Mouse (Mus musculus): Measurements from ENCODE around the gene Zbtb26. TPM values are rescaled to one million over a fixed set of nuclear protein-coding genes. Genes with fewer than 3 reads are reported as not detected.
A peak's percentile ranks its signal among the peaks of the same experiment; 100 is the strongest.

The Zbtb26 gene
- polyA plus RNA-seq (2012; ENCODE audit: insufficient read depth, low replicate concordance) = 0.06 and 0.82 TPM in 2 replicates

- peak within 1 kb of the TSS; percentile 99 for H3K4me3 ChIP-seq (replicated peaks)
- peaks cover 57% of the 10 kb centered on the region for H3K4me1 ChIP-seq
- no peaks in the 10 kb centered on the region for H3K9me3 ChIP-seq
- no peaks in the 10 kb centered on the region for H3K27me3 ChIP-seq (replicated peaks)
- peaks cover 8% of the 10 kb centered on the region for H3K36me3 ChIP-seq (replicated peaks; ENCODE audit: low read length)
- no peak for TF ChIP-seq GATA1 (IDR thresholded peaks at IDR 0.05; ENCODE audit: borderline replicate concordance, low read length)
- TF ChIP-seq FLI1 (IDR thresholded peaks at IDR 0.05; ENCODE audit: low read length) = 0 out of 2 replicates have a peak, but pooled peaks have one; percentile 8
These were observed at the start of gene Zbtb26, which contains the start of the genes Zbtb6 and Rabgap1 for GRCm38 (mm10) chr2:37442611-37443591. Gene Zbtb26, minus strand, starts transcription at chr2:37443135. Gene Zbtb6, minus strand, starts transcription at chr2:37443171. Gene Rabgap1, plus strand, starts transcription at chr2:37443279.

- Histone ChIP-seq H3K9me3 (no peaks in the 10 kb centered on the region), H3K4me1 (no peaks in the 10 kb centered on the region), H3K36me3 (replicated peaks; ENCODE audit: low read length) (peaks cover 90% of the 10 kb centered on the region), H3K4me3 (replicated peaks) (no peak overlapping the region), H3K27me3 (replicated peaks) (no peaks in the 10 kb centered on the region)
- TF ChIP-seq GATA1 (IDR thresholded peaks at IDR 0.05; ENCODE audit: borderline replicate concordance, low read length) = no peak
- TF ChIP-seq FLI1 (IDR thresholded peaks at IDR 0.05; ENCODE audit: low read length) = no peak
These were observed 46.0 kb upstream of the Zbtb26 start for GRCm38 (mm10) chr2:37488956-37489355.

GRCm38 (mm10) chr2:37486408-37486807 lies 43.5 kb upstream of the Zbtb26 start:
- H3K9me3 ChIP-seq = no peaks in the 10 kb centered on the region
- TF ChIP-seq FLI1 (IDR thresholded peaks at IDR 0.05; ENCODE audit: low read length) (no peak), GATA1 (IDR thresholded peaks at IDR 0.05; ENCODE audit: borderline replicate concordance, low read length) (no peak)
- peaks cover 81% of the 10 kb centered on the region for H3K36me3 ChIP-seq (replicated peaks; ENCODE audit: low read length)
- H3K4me3 ChIP-seq (replicated peaks) = no peak overlapping the region
- no peaks in the 10 kb centered on the region; the same call in 1 of the 2 replicates for H3K4me1 ChIP-seq
- H3K27me3 ChIP-seq (replicated peaks) = no peaks in the 10 kb centered on the region

GRCm38 (mm10) chr2:37485370-37485769 lies 42.4 kb upstream of the Zbtb26 start:
- Histone ChIP-seq H3K4me1 (peaks cover 5% of the 10 kb centered on the region; the same call in 1 of the 2 replicates), H3K27me3 (replicated peaks) (no peaks in the 10 kb centered on the region), H3K9me3 (no peaks in the 10 kb centered on the region), H3K36me3 (replicated peaks; ENCODE audit: low read length) (peaks cover 77% of the 10 kb centered on the region), H3K4me3 (replicated peaks) (no peak overlapping the region)
- TF ChIP-seq GATA1 (IDR thresholded peaks at IDR 0.05; ENCODE audit: borderline replicate concordance, low read length) (no peak), FLI1 (IDR thresholded peaks at IDR 0.05; ENCODE audit: low read length) (no peak)

GRCm38 (mm10) chr2:37484165-37484564 lies 41.2 kb upstream of the Zbtb26 start:
- TF ChIP-seq FLI1 (IDR thresholded peaks at IDR 0.05; ENCODE audit: low read length) = no peak
- no peak for TF ChIP-seq GATA1 (IDR thresholded peaks at IDR 0.05; ENCODE audit: borderline replicate concordance, low read length)
- Histone ChIP-seq H3K36me3 (replicated peaks; ENCODE audit: low read length) (peaks cover 67% of the 10 kb centered on the region), H3K27me3 (replicated peaks) (no peaks in the 10 kb centered on the region), H3K4me3 (replicated peaks) (no peak overlapping the region), H3K4me1 (peaks cover 9% of the 10 kb centered on the region; the same call in 1 of the 2 replicates), H3K9me3 (no peaks in the 10 kb centered on the region)

GRCm38 (mm10) chr2:37480039-37480438 lies 37.1 kb upstream of the Zbtb26 start:
- H3K4me1 ChIP-seq = peaks cover 9% of the 10 kb centered on the region; the same call in 1 of the 2 replicates
- TF ChIP-seq FLI1 (IDR thresholded peaks at IDR 0.05; ENCODE audit: low read length) (no peak), GATA1 (IDR thresholded peaks at IDR 0.05; ENCODE audit: borderline replicate concordance, low read length) (no peak)
- H3K36me3 ChIP-seq (replicated peaks; ENCODE audit: low read length) = peaks cover 60% of the 10 kb centered on the region
- no peaks in the 10 kb centered on the region for H3K9me3 ChIP-seq
- H3K4me3 ChIP-seq (replicated peaks) = no peak overlapping the region
- H3K27me3 ChIP-seq (replicated peaks) = no peaks in the 10 kb centered on the region

- H3K4me3 ChIP-seq (replicated peaks) = no peak overlapping the region
- no peaks in the 10 kb centered on the region for H3K9me3 ChIP-seq
- TF ChIP-seq GATA1 (IDR thresholded peaks at IDR 0.05; ENCODE audit: borderline replicate concordance, low read length) (no peak), FLI1 (IDR thresholded peaks at IDR 0.05; ENCODE audit: low read length) (no peak)
- H3K36me3 ChIP-seq (replicated peaks; ENCODE audit: low read length) = peaks cover 59% of the 10 kb centered on the region
- no peaks in the 10 kb centered on the region for H3K27me3 ChIP-seq (replicated peaks)
- H3K4me1 ChIP-seq = peaks cover 9% of the 10 kb centered on the region; the same call in 1 of the 2 replicates
These were observed 36.6 kb upstream of the Zbtb26 start for GRCm38 (mm10) chr2:37479559-37479958.

GRCm38 (mm10) chr2:37466266-37466665 lies 23.3 kb upstream of the Zbtb26 start:
- TF ChIP-seq GATA1 (IDR thresholded peaks at IDR 0.05; ENCODE audit: borderline replicate concordance, low read length) = no peak
- no peak for TF ChIP-seq FLI1 (IDR thresholded peaks at IDR 0.05; ENCODE audit: low read length)
- peaks cover 31% of the 10 kb centered on the region for H3K36me3 ChIP-seq (replicated peaks; ENCODE audit: low read length)
- H3K4me3 ChIP-seq (replicated peaks) = no peak overlapping the region
- no peaks in the 10 kb centered on the region for H3K9me3 ChIP-seq
- no peaks in the 10 kb centered on the region for H3K27me3 ChIP-seq (replicated peaks)
- peaks cover 24% of the 10 kb centered on the region for H3K4me1 ChIP-seq

GRCm38 (mm10) chr2:37460707-37461106 lies 17.8 kb upstream of the Zbtb26 start:
- peaks cover 5% of the 10 kb centered on the region; the same call in 1 of the 2 replicates for H3K9me3 ChIP-seq
- TF ChIP-seq GATA1 (IDR thresholded peaks at IDR 0.05; ENCODE audit: borderline replicate concordance, low read length) (no peak), FLI1 (IDR thresholded peaks at IDR 0.05; ENCODE audit: low read length) (no peak)
- peaks cover 12% of the 10 kb centered on the region for H3K4me1 ChIP-seq

GRCm38 (mm10) chr2:37452376-37452760 lies 9.4 kb upstream of the Zbtb26 start:
- Histone ChIP-seq H3K36me3 (replicated peaks; ENCODE audit: low read length) (peaks cover 8% of the 10 kb centered on the region), H3K27me3 (replicated peaks) (no peaks in the 10 kb centered on the region), H3K4me3 (replicated peaks) (peak overlapping the region; percentile 93), H3K9me3 (no peaks in the 10 kb centered on the region), H3K4me1 (peaks cover 36% of the 10 kb centered on the region)
- no peak for TF ChIP-seq GATA1 (IDR thresholded peaks at IDR 0.05; ENCODE audit: borderline replicate concordance, low read length)
- no peak for TF ChIP-seq FLI1 (IDR thresholded peaks at IDR 0.05; ENCODE audit: low read length)

More at GRCm38 (mm10) chr2:37460707-37461106, 17.8 kb upstream of the Zbtb26 start:
- H3K4me3 ChIP-seq (replicated peaks) = no peak overlapping the region
- no peaks in the 10 kb centered on the region for H3K27me3 ChIP-seq (replicated peaks)
- peaks cover 19% of the 10 kb centered on the region for H3K36me3 ChIP-seq (replicated peaks; ENCODE audit: low read length)
